Mouse (Mus musculus) urinary bladder, postnatal 4 days (tissue): Measurements from ENCODE around the gene Rhox7b.
"Not testable (repeated sequence)": the region's sequence is repeated elsewhere in the genome, so short reads cannot be mapped to it uniquely, and the experiment has no call there.

Experiments
- DNase-seq, 2 experiments: peaks; one replicate each; pipeline ENCODE4 v3.0.0; 2021 to 2022; ENCODE audit warnings: low spot score in 2 of 2

Rhox7b gene

GRCm38 (mm10) chrX:37897132-37897531 lies at the start of gene Rhox7b:
TSS of gene Rhox7b (minus strand) at chrX:37897232.
- DNase-seq: not testable (repeated sequence)

DNA sequence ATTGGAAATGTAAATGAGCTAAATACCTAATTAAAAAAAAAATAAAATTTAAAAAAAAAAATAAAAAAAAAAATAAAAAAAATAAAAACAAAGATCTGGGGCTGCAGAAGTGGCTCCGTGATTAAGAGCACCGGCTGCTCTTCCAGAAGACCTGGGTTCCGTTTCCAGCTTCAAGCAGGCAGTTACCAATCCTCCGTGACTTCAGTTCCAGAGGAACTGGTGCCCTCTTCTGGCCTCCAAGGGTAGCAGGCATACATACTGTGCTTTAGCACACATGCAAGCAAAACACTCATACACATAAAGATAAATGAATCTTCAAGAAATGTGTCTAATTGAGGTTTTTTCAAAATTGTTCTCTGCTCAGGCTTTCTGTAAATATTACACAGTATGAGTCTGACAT lies 19.3 kb upstream of the Rhox7b start:
- no peak for DNase-seq

DNA sequence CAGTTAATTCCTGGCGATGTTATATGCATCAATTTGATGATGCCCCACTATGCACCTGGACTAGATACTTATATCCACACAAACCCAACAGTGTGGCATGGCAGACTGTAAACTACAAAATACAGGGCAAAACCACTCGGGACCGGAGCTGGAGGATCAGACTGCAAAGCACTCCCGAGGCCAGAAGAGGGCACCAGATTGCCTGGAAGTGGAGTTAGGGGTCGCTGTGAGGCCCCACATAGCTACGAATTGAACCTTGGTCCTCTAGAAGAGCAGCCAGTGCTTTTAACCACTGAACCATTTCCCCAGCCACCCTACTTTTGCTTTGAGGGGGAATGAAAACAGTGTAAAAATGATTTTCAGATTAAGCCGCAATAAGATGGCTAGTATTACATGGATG lies 11.5 kb upstream of the Rhox7b start:
- DNase-seq: no peak

DNA sequence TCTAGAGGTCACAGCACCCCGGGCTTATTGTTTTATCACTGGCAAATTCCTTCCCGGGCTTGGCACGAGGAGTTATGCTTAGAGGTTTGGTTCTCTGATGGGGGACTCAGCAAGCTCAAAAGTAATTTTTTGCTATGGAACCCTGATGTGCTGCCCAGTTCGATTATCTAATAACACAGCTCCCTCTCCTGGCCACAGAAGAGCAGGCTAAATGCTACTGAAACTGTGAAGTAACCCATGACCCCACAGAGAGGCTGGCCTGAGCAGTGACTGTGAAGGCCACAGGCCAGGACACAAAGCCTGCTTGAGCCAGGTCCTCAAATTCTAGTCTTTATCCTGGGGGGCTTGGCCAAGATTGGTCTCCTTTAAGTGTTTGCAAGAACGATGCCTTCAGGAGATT lies 6.7 kb upstream of the Rhox7b start:
- DNase-seq: no peak

DNA sequence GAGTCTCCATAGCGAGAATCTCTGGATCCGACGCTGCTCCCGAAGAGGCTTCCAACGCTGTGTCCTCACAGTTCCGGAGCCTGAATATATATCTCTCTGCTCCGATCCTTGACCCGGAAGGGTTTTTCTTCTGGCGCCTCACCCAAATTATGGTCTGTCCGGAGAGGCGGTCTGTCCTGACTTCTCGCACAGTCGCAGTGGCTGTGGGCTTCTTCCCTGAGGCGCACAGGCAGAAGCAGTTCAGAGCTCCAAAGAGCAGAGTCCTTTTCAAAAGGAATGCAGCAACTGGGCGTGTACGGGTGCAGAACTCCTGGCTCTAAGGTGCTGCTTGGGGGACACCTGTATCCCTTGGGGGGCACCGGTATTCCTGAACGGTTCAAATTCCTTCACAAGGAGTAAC lies 4.6 kb upstream of the Rhox7b start, which contains the start of gene Rhox9:
Gene Rhox9 (minus strand): TSS at position 101 of the 400 bp plus-strand sequence.
- DNase-seq: not testable (repeated sequence)

GRCm38 (mm10) chrX:37878844-37879243 lies 18.2 kb downstream of the Rhox7b start, which contains the start of gene Rhox8:
TSS of gene Rhox8 (minus strand) at chrX:37878944.
- DNase-seq: no peak

DNA sequence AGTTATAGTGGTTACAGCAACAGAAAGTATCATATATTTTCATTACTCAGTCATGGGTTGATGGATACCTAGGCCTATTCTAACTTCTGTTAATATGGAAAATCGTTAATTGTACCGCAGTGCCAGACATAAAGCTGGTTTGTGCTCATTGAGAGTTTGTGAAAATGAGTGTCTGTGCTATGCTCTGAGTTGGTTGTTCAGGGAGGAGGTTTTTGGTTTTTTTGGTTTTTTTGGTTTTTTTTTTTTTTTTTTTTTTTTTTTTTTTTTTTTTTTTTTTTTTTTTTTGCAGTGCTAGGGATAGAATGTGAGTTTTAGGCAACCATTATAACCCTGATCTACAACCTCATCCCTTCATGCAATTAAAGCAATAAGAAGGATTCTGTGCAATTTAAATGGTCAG lies 25.4 kb downstream of the Rhox7b start:
- no peak for DNase-seq
